Mouse (Mus musculus) myocyte (in vitro differentiated cells): ENCODE results near the gene Clcnka.

Experiments used
- MAX ChIP-seq: IDR thresholded peaks from one replicate; pipeline ENCODE4 v1.6.1; 2011; ENCODE audit warnings: low read depth, mild to moderate bottlenecking, control low read depth
- POLR2A ChIP-seq: IDR thresholded peaks from one replicate; pipeline ENCODE4 v1.6.1; 2011; ENCODE audit warnings: low read depth, mild to moderate bottlenecking, control low read depth, moderate library complexity; ENCODE audit not compliant: insufficient read length
- REST ChIP-seq: IDR thresholded peaks from one replicate; pipeline ENCODE4 v1.6.1; 2011; ENCODE audit warnings: mild to moderate bottlenecking, control low read depth, moderate library complexity; ENCODE audit not compliant: insufficient read depth, insufficient read length
- SRF ChIP-seq: IDR thresholded peaks from one replicate; pipeline ENCODE4 v1.6.1; 2011; ENCODE audit warnings: low read depth; ENCODE audit not compliant: control insufficient read depth, insufficient read length
- USF1 ChIP-seq: IDR thresholded peaks from one replicate; pipeline ENCODE4 v1.6.1; 2011; ENCODE audit warnings: low read depth, mild to moderate bottlenecking, control low read depth, moderate library complexity

DNA sequence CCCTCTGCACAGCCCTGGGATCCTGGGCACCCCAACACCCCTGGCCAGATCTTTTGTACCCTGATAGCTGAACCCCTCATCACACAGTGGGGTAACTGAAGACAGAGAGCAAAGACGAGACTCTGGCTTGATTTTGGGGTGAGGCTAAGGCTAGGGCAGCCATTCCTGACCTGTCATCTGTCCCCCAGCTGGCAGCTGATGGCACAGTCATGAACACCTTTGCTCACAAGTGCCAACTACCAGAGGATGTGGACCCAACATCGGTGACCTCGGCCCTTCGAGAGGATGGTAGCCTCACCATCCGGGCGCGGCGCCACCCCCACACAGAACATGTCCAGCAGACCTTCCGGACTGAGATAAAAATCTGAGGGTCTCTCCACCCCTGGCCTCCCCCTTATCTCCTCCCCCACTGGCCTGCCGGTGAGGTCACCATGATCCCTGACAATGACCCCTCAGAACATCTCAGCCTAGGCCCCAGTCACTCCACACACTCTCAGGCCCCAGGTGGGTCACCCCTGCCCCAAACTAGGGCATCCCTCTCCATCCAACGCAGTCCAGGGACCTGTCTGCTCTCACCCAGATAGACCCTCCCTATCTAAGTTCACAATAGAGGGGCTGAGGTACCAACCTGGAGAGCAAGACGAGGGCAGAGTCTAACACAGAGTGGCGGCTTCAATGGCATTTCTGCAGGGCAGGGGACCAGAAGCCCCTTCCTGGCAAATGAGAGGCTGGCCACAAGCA, 25.3 kb upstream of the Clcnka start:
- no peak for TF ChIP-seq POLR2A
- TF ChIP-seq USF1: no peak
- TF ChIP-seq SRF: no peak
- TF ChIP-seq REST: no peak
- no peak for TF ChIP-seq MAX
